Mouse (Mus musculus) heart, embryonic 16.5 days (tissue): Measurements from ENCODE around the gene Ttc23. TPM values are rescaled to one million over a fixed set of nuclear protein-coding genes. Genes with fewer than 3 reads are reported as not detected.

Experiments
- ATAC-seq: fragments of 200-750 bp; cut with Nextera tagmentation; replicated peaks from 2 replicates; pipeline ENCODE4 v1.8.0; 2017; ENCODE audit warnings: moderate number of reproducible peaks; ENCODE audit not compliant: insufficient read depth, low FRiP score; ENCODE audit errors: extremely low read depth
- H3K27ac ChIP-seq: fragments of 300-500 bp; sonication (generic); 2 replicates; pipeline ENCODE4 v1.5.1; 2014; ENCODE audit warnings: mild to moderate bottlenecking, low read length, control low read depth, moderate library complexity
- H3K27me3 ChIP-seq: fragments of 300-500 bp; sonication (generic); 2 replicates; pipeline ENCODE4 v1.6.1; 2014; ENCODE audit warnings: low read length, mixed read lengths; ENCODE audit not compliant: control insufficient read depth, insufficient read depth
- H3K36me3 ChIP-seq: fragments of 300-500 bp; sonication (generic); 2 replicates; pipeline ENCODE4 v1.6.1; 2014; ENCODE audit not compliant: control insufficient read depth, insufficient read depth
- H3K4me1 ChIP-seq: fragments of 300-500 bp; sonication (generic); 2 replicates; pipeline ENCODE4 v1.6.1; 2014; ENCODE audit warnings: low read length, mixed read lengths; ENCODE audit not compliant: control insufficient read depth, insufficient read depth
- H3K4me2 ChIP-seq: fragments of 300-500 bp; sonication (generic); 2 replicates; pipeline ENCODE4 v1.6.1; 2014; ENCODE audit warnings: low read depth, mild to moderate bottlenecking, control low read depth, low read length
- H3K4me3 ChIP-seq: fragments of 300-500 bp; sonication (generic); 2 replicates; pipeline ENCODE4 v1.5.1; 2014; ENCODE audit warnings: mild to moderate bottlenecking, control low read depth, low read length
- H3K9ac ChIP-seq: fragments of 300-500 bp; sonication (generic); 2 replicates; pipeline ENCODE4 v1.6.1; 2014; ENCODE audit warnings: low read length, control low read depth
- H3K9me3 ChIP-seq: fragments of 300-500 bp; sonication (generic); replicated peaks from 2 replicates; pipeline ENCODE4 v1.6.1; 2016; ENCODE audit warnings: low read length; ENCODE audit not compliant: control insufficient read depth
- WGBS: fragments of 180-500 bp; shearing (Covaris S2); extraction: QIAGEN DNeasy Blood & Tissue Kit; methylation state at CpG from one replicate; pipeline ENCODE4 v1.1.7; 2014; 5-methylcytosine and 5-hydroxymethylcytosine counted together
- polyA plus RNA-seq: library from polyadenylated mRNA; unstranded; fragments of >200 nt; fragmentation: Nextera tagmentation; extraction: Ambion mirVana; gene quantifications from 2 replicates; pipeline ENCODE4 v1.2.1, GENCODE M21; 2015

Ttc23 gene
- polyA plus RNA-seq, 1 experiment from 2014 or later = 17.5 TPM

- Histone ChIP-seq H3K36me3 (no peaks in the 10 kb centered on the region), H3K4me1 (peaks cover 9% of the 10 kb centered on the region), H3K4me2 (no peak overlapping the region), H3K27ac (no peak overlapping the region), H3K4me3 (no peak overlapping the region), H3K27me3 (peaks cover 13% of the 10 kb centered on the region), H3K9me3 (no peaks in the 10 kb centered on the region), H3K9ac (no peak overlapping the region)
- ATAC-seq = no peak
- 85% methylated on average over 5 of the region's 5 CpGs for WGBS
Observed at GRCm38 (mm10) chr7:67756636-67757035, 109.4 kb downstream of the Ttc23 start.

- peak overlapping the region; percentile 100 for H3K4me2 ChIP-seq
- no peaks in the 10 kb centered on the region for H3K36me3 ChIP-seq
- ATAC-seq = peak; percentile 4; the same call in 1 of the 2 replicates
- peak overlapping the region; percentile 75 for H3K4me3 ChIP-seq
- H3K9me3 ChIP-seq = no peaks in the 10 kb centered on the region
- H3K4me1 ChIP-seq = peaks cover 9% of the 10 kb centered on the region
- H3K9ac ChIP-seq = peak overlapping the region; percentile 76
- H3K27me3 ChIP-seq = peaks cover 13% of the 10 kb centered on the region
- whole genome bisulfite sequencing = 2% methylated on average over 19 of the region's 19 CpGs
- no peak overlapping the region for H3K27ac ChIP-seq
Observed at GRCm38 (mm10) chr7:67758506-67758857, 111.3 kb downstream of the Ttc23 start.

GRCm38 (mm10) chr7:67758858-67759628 is 111.8 kb downstream of the Ttc23 start:
- Histone ChIP-seq H3K4me3 (peak overlapping the region; percentile 75), H3K4me1 (peaks cover 9% of the 10 kb centered on the region), H3K36me3 (no peaks in the 10 kb centered on the region), H3K27ac (peak overlapping the region; percentile 63), H3K27me3 (peaks cover 13% of the 10 kb centered on the region), H3K9ac (peak overlapping the region; percentile 76), H3K9me3 (no peaks in the 10 kb centered on the region), H3K4me2 (peak overlapping the region; percentile 100)
- WGBS = 1% methylated on average over 85 of the region's 92 CpGs
- ATAC-seq = peak; percentile 73

- Histone ChIP-seq H3K9me3 (no peaks in the 10 kb centered on the region), H3K27me3 (peaks cover 13% of the 10 kb centered on the region), H3K27ac (peak within 1 kb of the TSS; percentile 63), H3K9ac (peak within 1 kb of the TSS; percentile 76), H3K4me1 (peaks cover 9% of the 10 kb centered on the region), H3K4me2 (peak within 1 kb of the TSS; percentile 100), H3K4me3 (peak within 1 kb of the TSS; percentile 75), H3K36me3 (no peaks in the 10 kb centered on the region)
- under 1% methylated on average over 37 of the region's 37 CpGs for WGBS
- ATAC-seq = peak; percentile 88
Observed at GRCm38 (mm10) chr7:67759629-67759995, 112.4 kb downstream of the Ttc23 start, which contains the start of gene Synm. Synm (minus strand) TSS chr7:67759742.

GRCm38 (mm10) chr7:67763625-67764024 is 116.4 kb downstream of the Ttc23 start:
- Histone ChIP-seq H3K4me3 (no peak overlapping the region), H3K9me3 (no peaks in the 10 kb centered on the region), H3K4me1 (peaks cover 3% of the 10 kb centered on the region), H3K27ac (no peak overlapping the region), H3K27me3 (peaks cover 7% of the 10 kb centered on the region), H3K36me3 (no peaks in the 10 kb centered on the region), H3K9ac (no peak overlapping the region), H3K4me2 (no peak overlapping the region)
- 38% methylated on average over 3 of the region's 3 CpGs for WGBS
- no peak for ATAC-seq

- ATAC-seq = no peak
- no peak overlapping the region for H3K27ac ChIP-seq
- no peak overlapping the region for H3K4me3 ChIP-seq
- 64% methylated on average over 3 of the region's 3 CpGs for WGBS
- H3K9me3 ChIP-seq = no peaks in the 10 kb centered on the region
- no peak overlapping the region for H3K4me2 ChIP-seq
- H3K9ac ChIP-seq = no peak overlapping the region
- H3K4me1 ChIP-seq = no peaks in the 10 kb centered on the region
- H3K36me3 ChIP-seq = no peaks in the 10 kb centered on the region
- H3K27me3 ChIP-seq = no peaks in the 10 kb centered on the region; the same call in 1 of the 2 replicates
Observed at GRCm38 (mm10) chr7:67768125-67768524, 120.9 kb downstream of the Ttc23 start.

GRCm38 (mm10) chr7:67769487-67769886 is 122.3 kb downstream of the Ttc23 start:
- H3K27ac ChIP-seq = no peak overlapping the region
- H3K4me3 ChIP-seq = no peak overlapping the region
- no peak for ATAC-seq
- H3K27me3 ChIP-seq = no peaks in the 10 kb centered on the region
- H3K9me3 ChIP-seq = no peaks in the 10 kb centered on the region; the same call in 1 of the 2 replicates
- no peak overlapping the region for H3K9ac ChIP-seq
- no peaks in the 10 kb centered on the region for H3K4me1 ChIP-seq
- H3K36me3 ChIP-seq = no peaks in the 10 kb centered on the region
- WGBS = 91% methylated on average over 5 of the region's 5 CpGs
- H3K4me2 ChIP-seq = no peak overlapping the region

- H3K27ac ChIP-seq = no peak overlapping the region
- H3K4me2 ChIP-seq = no peak overlapping the region
- H3K27me3 ChIP-seq = no peaks in the 10 kb centered on the region
- no peak overlapping the region for H3K4me3 ChIP-seq
- no peaks in the 10 kb centered on the region for H3K4me1 ChIP-seq
- WGBS = 88% methylated on average over 9 of the region's 9 CpGs
- no peaks in the 10 kb centered on the region; the same call in 1 of the 2 replicates for H3K9me3 ChIP-seq
- H3K36me3 ChIP-seq = no peaks in the 10 kb centered on the region
- no peak overlapping the region for H3K9ac ChIP-seq
- no peak for ATAC-seq
Observed at GRCm38 (mm10) chr7:67772231-67772630, 125.0 kb downstream of the Ttc23 start.

- Histone ChIP-seq H3K27ac (no peak overlapping the region), H3K4me2 (no peak overlapping the region), H3K27me3 (no peaks in the 10 kb centered on the region), H3K9me3 (no peaks in the 10 kb centered on the region; the same call in 1 of the 2 replicates), H3K9ac (no peak overlapping the region), H3K4me1 (no peaks in the 10 kb centered on the region), H3K36me3 (no peaks in the 10 kb centered on the region), H3K4me3 (no peak overlapping the region)
- WGBS = 48% methylated on average over 3 of the region's 3 CpGs
- ATAC-seq = no peak
Observed at GRCm38 (mm10) chr7:67775623-67776022, 128.4 kb downstream of the Ttc23 start.
